Mouse (Mus musculus) brain, embryonic 14.5 days (tissue): ENCODE results near the gene Map3k20.

ENCODE experiments used
- CTCF ChIP-seq: fragments of 200-500 bp; IDR thresholded peaks from 2 replicates; pipeline ENCODE4 v1.5.1; 2012; ENCODE audit warnings: inconsistent platforms, mild to moderate bottlenecking, moderate library complexity, borderline replicate concordance; ENCODE audit not compliant: insufficient read depth, insufficient read length; ENCODE audit errors: extremely low read depth
- POLR2A ChIP-seq: fragments of 200-500 bp; IDR thresholded peaks from 2 replicates; pipeline ENCODE4 v1.6.1; 2012; ENCODE audit warnings: mild to moderate bottlenecking, inconsistent platforms, borderline replicate concordance; ENCODE audit not compliant: poor library complexity, insufficient read depth, insufficient read length, severe bottlenecking; ENCODE audit errors: extremely low read depth

DNA sequence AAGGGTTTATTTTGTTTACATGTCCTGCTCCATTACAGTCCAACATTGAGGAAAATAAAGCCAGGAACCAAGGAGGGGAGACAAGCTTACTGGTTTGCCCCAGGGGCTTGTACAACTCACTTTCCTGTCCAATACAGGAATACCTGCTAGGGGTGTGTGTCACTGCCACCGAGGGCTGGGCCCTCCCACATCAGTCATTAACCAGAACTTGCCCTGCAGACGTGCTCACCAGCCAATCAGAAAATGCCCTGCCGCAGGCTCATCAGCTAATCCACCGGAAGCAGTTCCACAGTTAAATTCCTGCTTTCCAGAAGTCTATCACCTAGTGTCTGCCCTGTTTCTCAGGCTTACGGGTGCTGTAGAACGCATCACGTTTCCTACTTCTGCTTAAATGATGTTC is 206.2 kb downstream of the Map3k20 start:
- TF ChIP-seq CTCF, result no peak
- TF ChIP-seq POLR2A, result no peak
